Mouse (Mus musculus) skeletal muscle tissue, adult 2 months (tissue): ENCODE data around the gene Gucy2e.
A peak's percentile ranks its signal among the peaks of the same experiment; 100 is the strongest.

Experiments used
- DNase-seq: peaks from one replicate; pipeline ENCODE4 v3.0.0-alpha.2; 2012; ENCODE audit warnings: low read depth, low spot score

The Gucy2e gene

DNA sequence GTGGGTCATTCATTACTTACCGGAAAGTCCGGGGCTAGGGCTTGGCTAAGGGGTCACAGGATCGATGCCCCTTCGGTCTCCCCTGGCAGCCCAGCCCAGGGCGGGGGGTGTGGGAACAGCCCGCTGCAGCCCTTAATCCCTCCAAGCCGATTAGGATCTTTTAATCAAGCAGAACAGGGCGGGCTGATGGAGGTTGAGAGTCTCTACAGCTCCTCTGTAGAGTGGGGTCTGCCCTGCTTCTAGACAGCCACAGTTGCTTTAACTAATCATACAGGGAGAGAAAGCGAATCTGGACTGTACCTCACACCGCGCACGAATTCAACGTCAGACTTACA, at the start of gene Gucy2e:
Gene Gucy2e (minus strand): TSS at position 111 of the 335 bp plus-strand sequence.
- no peak for DNase-seq

DNA sequence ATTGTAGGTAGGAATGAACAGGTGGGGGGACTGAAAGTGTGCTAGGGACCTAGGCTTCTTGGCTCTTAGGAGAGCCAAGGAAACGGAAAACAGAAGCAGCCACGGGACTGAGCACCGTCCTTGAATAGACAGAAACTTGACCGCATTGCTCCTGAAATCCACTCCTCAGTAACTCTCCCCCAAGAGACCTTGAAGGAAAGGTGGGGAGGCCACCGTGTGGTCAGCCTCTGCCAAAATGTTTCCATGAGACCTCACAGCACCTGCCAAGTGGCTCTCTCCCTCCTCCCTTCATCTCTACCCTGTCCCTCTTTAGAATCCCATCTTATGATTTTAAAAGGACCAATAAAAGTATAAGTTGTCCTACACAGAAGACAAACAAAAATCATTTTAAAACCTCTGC, 40.4 kb upstream of the Gucy2e start:
- no peak for DNase-seq

DNA sequence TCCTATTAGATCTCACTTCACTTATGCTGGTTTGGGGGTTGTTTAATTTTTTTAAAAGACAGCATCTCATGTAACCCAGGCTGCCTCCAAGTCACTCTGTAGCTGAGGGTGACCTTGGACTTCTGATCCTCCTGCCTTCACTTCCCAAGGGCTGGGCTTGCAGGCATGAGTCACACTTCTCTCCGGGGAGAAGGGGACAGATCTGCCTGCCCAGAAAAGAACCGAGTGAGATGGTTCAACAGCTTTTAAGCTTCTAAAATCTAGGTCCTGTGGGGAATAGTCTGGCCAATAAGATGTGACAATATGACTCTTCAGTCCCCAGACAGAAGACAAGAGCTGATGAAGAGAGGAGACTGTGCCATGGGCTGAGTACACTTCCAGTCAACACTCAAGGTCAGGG, 39.2 kb upstream of the Gucy2e start:
- no peak for DNase-seq

DNA sequence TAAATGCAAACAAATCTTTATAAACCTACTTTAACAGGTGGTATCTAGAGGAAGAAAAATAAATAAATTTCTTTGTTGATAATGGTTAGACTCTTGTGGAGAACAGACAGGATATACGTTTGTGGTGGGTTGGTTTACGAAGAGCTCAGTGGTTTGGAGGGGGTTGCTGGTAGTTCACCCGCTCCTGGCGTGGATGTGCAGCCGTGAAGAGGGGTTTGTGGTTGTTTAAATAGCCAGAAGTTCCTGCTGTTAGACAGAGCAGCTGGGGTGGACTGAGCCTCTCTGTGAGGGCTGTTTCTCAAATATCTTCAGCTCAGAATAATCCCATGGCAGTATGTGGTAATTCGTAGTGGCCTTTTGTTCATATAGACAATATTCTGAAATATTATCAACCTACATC, 38.8 kb upstream of the Gucy2e start:
- DNase-seq = no peak

DNA sequence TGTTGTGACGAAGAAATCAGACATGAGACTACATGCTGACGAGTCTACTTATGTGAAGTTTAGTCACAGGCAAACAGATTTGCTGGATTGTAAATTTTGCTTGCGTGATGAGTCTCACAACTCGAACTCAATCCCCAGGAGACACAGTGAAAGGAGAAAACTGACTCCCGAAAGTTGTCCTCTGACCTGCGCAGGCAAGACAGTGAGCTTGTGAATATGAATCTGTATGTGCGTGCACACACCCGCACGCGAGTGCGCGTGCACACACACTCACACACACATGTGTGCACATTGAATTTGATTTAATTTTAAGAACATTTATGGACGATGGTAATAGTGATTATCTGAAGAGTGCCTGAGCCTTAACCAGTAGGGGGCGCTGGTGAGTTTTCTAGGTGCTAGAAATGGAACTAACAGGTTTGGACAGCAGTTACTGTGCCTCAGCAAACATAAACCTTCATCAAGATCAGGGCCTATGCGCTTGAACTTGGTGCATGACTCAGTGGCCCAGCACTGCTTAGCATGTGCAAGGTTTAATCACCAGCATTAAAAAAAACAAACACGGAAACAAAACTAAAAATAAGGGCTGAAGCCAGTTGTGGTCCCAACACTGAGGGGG, 35.4 kb upstream of the Gucy2e start:
- DNase-seq = peak; percentile 56

DNA sequence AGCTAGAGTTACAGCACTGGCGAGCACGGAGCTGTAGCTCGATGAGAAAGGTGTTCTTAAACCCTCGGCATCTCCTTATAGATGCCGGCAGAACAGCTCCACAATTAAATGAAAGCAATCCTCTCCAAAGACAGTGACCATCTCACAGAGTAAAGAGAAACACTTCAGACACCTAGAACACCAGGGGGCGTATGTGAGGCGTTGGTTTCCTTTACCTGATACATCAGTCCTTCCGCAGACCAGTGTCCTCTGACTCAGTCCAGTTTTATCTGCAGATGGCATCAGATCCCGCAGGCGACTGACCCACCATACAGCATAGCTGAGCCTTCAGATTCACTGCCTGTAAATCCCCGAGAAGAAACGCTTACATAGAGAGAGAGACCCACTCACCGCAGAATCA, 32.7 kb upstream of the Gucy2e start:
- DNase-seq = peak; percentile 42

DNA sequence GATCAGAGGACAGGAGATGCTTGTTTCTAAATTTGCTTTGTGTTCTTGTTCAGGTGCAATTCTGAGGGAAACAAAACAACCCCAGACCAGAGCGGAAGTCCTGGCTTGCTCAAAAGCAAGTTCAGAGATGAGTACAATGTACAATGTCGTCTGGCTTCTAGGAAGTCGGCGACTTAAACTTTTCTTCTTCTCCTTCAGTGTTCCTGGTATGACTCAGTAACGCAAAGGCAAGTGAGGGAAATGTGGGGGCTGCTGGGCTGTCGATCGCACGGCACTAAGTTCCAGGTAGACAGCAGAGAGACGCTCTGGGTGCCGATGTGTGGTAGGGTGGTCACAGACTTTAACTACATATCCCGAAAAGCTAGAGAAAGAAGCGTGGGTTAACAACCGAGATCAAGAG, 31.3 kb upstream of the Gucy2e start:
- no peak for DNase-seq

DNA sequence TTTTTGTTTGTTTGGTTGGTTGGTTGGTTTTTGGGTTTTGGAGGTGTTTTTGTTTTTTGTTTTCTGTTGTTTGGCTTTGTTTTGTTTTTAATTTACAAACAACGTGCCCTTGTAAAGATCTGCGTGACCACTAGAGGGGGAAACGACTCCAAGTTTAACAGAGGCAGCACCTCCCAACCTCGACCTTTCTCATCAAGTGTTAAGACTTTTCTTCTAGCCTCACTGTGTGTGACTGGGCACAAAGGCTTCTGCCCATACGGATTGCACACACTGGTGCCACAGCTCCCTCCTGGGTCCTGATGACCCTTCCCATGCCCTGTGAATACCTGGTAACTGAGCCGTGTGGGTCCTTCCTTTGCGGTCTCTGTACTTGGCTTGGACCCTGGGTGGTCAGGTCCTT, 30.5 kb upstream of the Gucy2e start:
- DNase-seq = no peak

DNA sequence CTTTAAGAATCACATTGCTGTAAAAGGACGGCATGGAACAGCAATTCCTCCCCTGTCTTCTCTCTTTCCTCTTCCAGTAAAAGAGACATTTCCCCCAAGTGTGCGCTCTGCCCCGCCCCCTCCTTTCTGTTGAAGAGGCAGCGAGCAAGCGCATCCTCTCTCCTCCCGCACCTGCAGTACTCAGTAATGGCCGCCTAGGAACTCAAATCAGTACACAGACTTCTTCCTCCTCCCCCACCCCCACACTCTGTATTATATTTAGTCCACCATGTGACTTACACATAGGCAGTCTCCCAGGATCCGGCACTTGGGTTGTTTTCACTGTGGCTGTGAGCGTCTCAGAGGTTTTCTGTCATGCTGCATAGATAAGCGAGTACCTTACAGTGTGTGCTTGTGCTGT, 29.4 kb upstream of the Gucy2e start:
- peak; percentile 66 for DNase-seq

DNA sequence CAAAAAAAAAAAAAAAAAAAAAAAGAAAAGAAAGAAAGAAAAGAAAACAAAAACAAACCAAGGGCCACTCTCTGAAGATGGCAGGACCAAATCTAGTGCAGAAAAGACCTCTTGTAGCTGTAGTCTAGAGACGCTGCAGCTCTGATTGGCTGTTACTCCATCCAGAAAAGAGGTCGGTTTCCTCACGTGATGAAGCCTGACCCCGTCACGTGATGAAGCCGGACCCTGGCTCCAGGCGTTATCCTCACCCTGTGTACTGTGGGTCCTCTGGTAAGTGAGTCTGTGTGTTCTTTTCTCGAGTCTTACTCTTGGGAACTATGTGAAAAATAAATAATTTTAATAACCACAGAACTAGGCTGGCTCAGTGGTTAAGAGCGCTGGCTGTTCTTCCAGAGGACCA, 28.6 kb upstream of the Gucy2e start:
- no peak for DNase-seq

DNA sequence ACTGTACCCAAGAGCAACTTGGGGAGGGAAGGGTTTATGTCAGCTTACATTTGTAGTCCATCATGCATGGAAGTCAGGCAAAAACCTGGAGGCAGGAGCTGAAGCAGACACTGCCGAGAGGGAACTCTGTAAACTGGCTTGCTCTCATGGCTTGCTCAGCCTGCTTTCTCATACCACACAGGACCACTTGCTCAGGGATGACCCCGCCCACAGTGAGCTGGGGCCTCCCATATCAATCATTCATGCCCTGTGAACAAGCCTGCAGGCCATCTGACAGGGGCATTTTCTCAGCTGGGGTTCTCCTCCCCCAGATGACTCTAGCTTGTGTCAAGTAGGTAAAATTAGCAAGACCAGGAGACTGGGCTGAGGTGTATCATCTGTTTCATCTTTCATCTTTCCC, 27.4 kb upstream of the Gucy2e start:
- no peak for DNase-seq

DNA sequence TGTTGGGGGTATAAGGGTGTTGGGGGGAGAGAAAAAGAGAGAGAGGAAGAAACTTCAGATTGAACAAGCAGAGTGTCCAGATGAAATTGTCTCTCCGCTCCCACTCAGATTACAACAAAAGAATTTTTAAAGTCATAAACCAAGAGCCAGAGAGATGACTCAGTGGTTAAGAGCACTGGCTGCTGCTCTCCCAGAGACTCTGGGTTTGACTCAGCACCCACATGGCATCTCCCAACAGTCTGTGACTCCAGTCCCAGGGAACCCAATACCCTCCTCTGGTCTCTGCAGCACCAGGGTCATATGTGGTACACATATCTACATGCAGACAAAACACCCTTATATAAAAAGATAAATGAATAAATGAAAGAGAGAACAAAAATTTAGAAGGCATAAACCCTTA, 23.3 kb upstream of the Gucy2e start:
- DNase-seq = no peak

DNA sequence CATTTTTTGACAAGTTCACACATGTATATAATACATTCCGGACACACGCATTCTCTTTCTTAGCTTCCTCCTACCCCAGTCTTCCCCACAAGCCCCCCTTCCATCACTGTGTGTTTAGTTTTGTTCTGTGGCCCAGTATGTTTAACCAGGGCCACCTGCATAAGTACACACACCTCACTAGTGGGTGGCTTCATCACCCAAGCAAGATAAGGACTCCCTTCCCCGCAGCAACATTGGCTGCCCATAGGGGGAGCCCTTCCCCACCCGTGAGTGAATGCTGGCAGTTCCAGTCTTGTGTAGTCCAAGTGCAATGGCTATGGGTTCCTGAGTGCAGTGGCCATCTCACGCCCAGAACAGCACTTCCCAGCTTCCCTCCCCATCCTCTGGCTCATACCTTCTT, 21.5 kb upstream of the Gucy2e start:
- peak; percentile 65 for DNase-seq

DNA sequence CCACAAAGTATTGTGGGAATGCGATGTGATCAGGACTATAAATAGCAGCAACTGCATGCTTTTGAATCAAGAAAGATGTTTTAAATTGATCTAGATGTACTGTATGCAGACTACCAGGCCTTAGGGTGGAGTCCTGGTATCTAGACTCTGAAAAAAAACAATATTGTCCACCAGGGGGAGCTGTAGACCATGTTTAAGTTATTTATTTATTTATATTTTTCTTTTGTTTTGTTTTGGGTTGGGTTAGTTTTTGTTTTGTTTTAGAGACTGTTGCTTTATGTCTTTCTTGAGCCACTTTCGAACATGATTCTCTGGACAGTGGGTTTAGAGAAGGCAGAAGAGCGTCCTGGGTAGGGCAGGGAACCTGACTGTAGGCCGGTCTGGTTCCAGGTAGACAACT, 21.0 kb upstream of the Gucy2e start:
- peak; percentile 40 for DNase-seq

DNA sequence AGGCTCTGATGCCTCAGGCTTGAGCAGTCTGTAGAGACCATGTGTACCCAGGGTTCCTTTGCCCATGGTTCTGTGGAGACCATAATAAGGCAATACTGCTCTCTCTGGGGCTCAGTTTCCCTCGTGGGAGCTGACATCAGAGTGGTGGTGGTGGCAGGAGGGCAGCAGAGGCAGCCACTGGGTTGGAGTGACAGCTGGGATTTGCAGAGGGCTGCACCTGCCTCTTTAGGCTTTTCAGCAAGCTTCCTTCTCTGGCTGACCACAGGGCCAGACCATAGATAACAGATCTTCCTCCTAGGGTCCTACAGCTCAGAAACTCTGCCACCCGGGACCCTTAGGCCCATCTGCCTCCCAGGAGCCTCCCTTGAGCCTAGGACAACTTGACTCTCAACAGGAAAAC, 20.2 kb upstream of the Gucy2e start:
- no peak for DNase-seq

DNA sequence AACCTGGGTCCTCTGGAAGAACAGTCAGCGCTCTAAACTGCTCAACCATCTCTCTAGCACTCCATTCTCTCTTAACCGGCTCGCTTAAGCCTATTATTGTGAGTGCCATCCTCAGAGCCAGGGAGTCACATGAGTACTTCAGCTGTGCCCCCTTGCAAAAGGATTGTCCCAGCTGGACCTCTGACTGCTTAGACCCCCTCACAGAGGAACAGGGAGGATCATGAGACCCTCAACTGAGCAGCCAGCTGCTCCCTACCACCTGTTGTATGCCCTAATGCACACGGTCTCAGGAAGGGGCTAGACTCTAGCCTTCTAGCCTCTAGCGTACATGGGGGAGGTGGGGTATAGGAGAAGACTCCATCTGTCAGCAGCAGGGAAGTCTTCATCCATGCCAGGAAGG, 18.0 kb upstream of the Gucy2e start:
- DNase-seq = no peak

DNA sequence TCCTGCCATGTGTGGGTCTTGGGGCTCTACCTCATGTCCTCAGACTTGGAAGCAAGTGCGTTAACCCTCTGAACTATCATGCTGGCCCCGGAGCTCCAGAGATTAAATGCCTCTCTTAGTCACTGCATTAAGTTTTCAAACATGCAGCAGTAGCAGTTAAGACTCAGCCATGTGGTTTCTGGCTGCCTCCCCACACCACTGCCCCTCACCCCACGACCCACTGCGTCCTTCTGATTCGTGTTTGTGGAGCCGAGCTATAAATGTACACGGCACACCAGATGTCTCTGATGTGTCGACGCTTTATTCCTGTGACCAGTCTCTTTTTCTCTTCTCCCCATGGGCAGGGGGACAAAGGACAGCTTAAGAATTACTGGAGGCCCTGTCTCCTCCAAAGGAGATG, 16.3 kb upstream of the Gucy2e start:
- no peak for DNase-seq

DNA sequence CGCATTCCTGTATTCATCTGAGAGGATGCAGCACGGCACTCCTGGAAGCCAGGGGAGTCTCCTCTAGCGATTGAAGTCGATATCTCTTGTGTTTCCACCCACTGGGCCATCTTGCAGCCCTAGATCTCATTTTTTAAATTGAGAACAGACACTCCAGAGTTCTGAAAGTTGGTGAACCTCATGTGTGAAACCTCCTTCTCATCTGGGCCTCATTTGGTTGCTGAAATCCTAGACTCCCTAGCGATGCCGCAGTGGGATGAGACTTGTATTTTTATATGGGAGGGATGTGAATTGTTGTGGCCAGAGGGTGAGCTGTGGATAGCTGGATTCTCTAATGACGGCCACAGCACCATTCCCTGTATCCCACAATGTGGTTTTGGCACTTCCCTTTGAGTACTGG, 15.1 kb upstream of the Gucy2e start:
- DNase-seq = no peak

DNA sequence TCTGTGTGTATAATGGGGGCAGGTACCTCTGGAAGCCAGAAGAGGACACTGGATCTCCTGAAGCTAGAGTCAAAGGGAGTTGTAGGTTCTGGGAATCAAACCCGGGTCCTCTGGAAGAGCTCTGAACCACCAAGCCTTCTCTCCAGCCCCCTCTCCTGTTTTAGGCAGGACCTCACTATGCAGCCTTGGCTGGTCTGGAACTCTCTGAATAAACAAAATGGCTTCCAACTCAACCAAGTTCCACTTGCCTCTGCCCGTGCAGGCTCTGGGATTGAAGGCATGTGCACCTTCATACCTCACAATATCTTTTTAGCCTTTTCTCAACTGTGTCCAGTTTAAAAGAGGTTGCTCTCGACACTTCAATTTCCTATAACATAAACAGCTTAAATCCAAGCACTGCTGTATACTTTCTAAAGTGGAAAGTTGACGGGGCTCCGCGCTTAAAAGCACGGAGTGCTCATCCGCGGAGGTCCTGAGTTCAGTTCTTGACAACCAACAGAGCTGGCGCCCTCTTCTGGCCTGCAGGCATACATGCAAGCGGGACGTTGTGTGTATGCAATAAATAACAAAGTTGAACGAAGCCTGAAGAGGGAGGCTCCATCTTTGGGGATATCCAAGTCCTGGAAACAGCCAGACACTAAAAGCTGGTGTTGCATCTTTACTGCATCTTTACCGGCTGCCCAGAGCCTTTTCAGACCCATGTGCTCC, 14.5 kb upstream of the Gucy2e start:
- no peak for DNase-seq

DNA sequence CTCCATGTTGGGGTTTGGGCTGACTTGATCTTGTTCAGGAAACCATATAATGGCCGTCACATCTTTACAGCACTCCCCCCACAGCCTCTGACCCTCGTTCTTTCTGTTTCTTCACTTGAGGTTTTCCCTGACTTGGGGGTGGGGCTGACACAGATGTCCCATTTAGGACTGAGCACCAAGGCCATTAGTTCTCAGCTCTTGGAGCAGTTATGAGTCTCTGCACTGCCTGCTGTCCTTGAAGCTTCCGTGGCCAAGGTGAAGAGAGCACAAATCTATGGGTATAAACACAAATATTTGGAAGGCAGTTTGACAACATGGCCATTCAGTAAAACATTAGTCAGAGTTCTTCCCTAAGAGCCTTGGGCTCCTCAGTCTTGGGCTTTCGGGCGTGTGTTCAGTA, 13.3 kb upstream of the Gucy2e start:
- no peak for DNase-seq

DNA sequence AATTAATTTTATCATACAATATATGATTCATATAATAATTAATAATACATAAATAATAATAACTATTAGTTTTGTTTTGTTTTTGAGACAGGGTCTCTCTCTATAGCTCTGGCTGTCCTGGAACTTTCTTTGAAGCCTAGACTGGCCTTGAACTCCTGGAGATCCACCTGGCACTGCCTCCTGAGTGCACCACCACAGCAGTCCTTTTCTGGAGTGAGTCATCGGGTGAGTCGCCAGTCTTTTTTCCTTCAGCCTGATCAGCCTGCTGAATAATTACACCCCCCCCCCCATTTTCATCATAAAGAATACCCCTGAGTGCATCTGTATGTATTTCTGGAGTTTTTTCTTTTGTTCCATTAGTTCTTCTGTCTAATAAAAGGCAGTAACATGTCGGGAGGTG, 12.3 kb upstream of the Gucy2e start:
- DNase-seq = no peak

DNA sequence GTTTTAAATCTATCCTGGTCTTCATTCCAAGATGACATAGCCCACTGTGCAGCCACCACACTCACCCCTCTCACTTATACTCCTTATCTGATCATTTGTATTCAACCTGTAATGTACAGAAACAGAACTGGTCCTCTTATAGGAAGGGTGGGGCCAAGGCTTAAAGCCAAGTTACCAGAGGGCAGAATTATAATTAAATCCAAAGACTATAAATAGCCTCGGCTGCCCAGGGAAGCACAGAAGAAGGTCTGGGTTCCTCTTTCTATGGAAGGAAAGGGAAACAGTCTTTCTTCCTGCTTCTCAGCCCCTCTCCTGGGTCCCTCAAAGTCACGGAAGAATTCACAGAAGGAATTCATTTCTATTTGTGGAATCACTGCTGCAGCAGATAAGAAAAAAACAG, 8.8 kb upstream of the Gucy2e start:
- DNase-seq = no peak

DNA sequence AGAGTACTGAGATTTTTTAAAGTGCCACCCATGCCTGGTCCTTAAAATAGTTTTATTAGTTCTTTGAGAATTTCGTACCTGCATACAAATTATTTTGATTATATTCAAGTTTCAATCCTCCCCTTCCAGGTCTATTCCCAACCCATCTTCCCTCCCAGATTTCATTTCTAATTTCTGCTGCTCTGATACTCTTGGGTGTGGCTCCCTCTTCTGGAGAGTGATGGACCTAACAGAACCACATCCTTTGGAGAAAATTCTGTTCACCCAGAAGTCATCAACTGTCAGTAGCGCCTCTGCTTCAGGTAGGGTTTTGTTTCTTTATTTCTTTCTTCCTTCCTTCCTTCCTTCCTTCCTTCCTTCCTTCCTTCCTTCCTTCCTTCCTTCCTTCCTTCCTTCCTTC, 8.1 kb upstream of the Gucy2e start:
- DNase-seq = no peak
